Mouse (Mus musculus): ENCODE results near the gene Gm21860.
"Not testable (repeated sequence)": the region's sequence is repeated elsewhere in the genome, so short reads cannot be mapped to it uniquely, and the experiment has no call there.

GRCm38 (mm10) chrY:90742261-90743052 is 12.2 kb downstream of the Gm21860 start:
- TF ChIP-seq CTCF (IDR thresholded peaks at IDR 0.05; ENCODE audit: insufficient read depth, low read length); POLR2A (IDR thresholded peaks at IDR 0.05; ENCODE audit: borderline replicate concordance, extremely low read depth, low read depth, low read length): not testable (repeated sequence)

All from lung, adult 2 months (tissue).